In genomic region chr19:6339890-6340504, GRCm38 (mm10) we compare ENCODE assay signal across 8 mouse cellular contexts. TPM values are rescaled to one million over a fixed set of nuclear protein-coding genes. Genes with fewer than 3 reads are reported as not detected.
DNase-seq lines count a peak whose midpoint lies in the region; ATAC-seq and TF ChIP-seq lines count a peak whose summit lies in the region.

No protein-coding gene starts in this region.

- no peaks in the 10 kb centered on the region for H3K9me3 ChIP-seq in hindbrain, embryonic 13.5 days

- no peak for TF ChIP-seq CTCF in bone marrow macrophage, adult 2 months (IDR thresholded peaks at IDR 0.05; ENCODE audit: low read depth, low read length)
- TF ChIP-seq CTCF in liver, adult 2 months (IDR thresholded peaks at IDR 0.05; ENCODE audit: low read depth, low read length): peak; percentile 53

- ATAC-seq in hindbrain, embryonic 13.5 days (ENCODE audit: low FRiP score): no peak
- ATAC-seq in monocyte, adult 5-6 weeks (replicated peaks; ENCODE audit: insufficient number of reproducible peaks, low FRiP score, low TSS enrichment, poor library complexity, severe bottlenecking): peak; percentile 62

- WGBS in hindbrain, embryonic 13.5 days: 73% methylated on average over 15 of the region's 15 CpGs
- 78% methylated on average over 15 of the region's 15 CpGs for WGBS in liver, adult 2 months

- no peak for TF ChIP-seq POLR2A in bone marrow macrophage, adult 2 months (IDR thresholded peaks at IDR 0.05; ENCODE audit: borderline replicate concordance, low read depth, low read length)
- no peak for TF ChIP-seq POLR2A in liver, adult 2 months (IDR thresholded peaks at IDR 0.05; ENCODE audit: extremely low read depth, insufficient read depth, low read length)

- peaks cover 13% of the 10 kb centered on the region; the same call in 1 of the 2 replicates for H3K27me3 ChIP-seq in hindbrain, embryonic 13.5 days
- H3K27me3 ChIP-seq in liver, adult 2 months (ENCODE audit: control insufficient read depth, insufficient read depth, low read length): no peaks in the 10 kb centered on the region

- peak overlapping the region; percentile 34 for H3K27ac ChIP-seq in bone marrow macrophage, adult 2 months (ENCODE audit: insufficient read depth, low read depth, low read length)
- H3K27ac ChIP-seq in hindbrain, embryonic 13.5 days: no peak overlapping the region
- H3K27ac ChIP-seq in liver, adult 2 months (replicated peaks; ENCODE audit: insufficient read depth, low read depth, low read length): peak overlapping the region; percentile 67

- H3K9ac ChIP-seq in hindbrain, embryonic 13.5 days: no peak overlapping the region
- 0 out of 2 replicates have a peak overlapping the region, but pooled peaks have one; percentile 16 for H3K9ac ChIP-seq in liver, adult 2 months (ENCODE audit: low read depth, low read length)

- H3K4me3 ChIP-seq in bone marrow macrophage, adult 2 months (ENCODE audit: insufficient read depth, low read length): peak overlapping the region; percentile 56
- 0 out of 2 replicates have a peak overlapping the region, but pooled peaks have one; percentile 54 for H3K4me3 ChIP-seq in hindbrain, embryonic 13.5 days
- no peak overlapping the region; the same call in 1 of the 2 replicates for H3K4me3 ChIP-seq in liver, adult 2 months (ENCODE audit: insufficient read depth, low read depth, low read length)

- peaks cover 14% of the 10 kb centered on the region for H3K4me1 ChIP-seq in bone marrow macrophage, adult 2 months (ENCODE audit: control insufficient read depth, insufficient read depth, low read length)
- peaks cover 40% of the 10 kb centered on the region for H3K4me1 ChIP-seq in hindbrain, embryonic 13.5 days (replicated peaks)
- peaks cover 6% of the 10 kb centered on the region for H3K4me1 ChIP-seq in liver, adult 2 months (ENCODE audit: control insufficient read depth, insufficient read depth, low read length)

- H3K4me2 ChIP-seq in hindbrain, embryonic 13.5 days: peak overlapping the region; percentile 78

- peaks cover 3% of the 10 kb centered on the region; the same call in 1 of the 2 replicates for H3K79me2 ChIP-seq in liver, adult 2 months (ENCODE audit: control insufficient read depth, insufficient read depth, low read length)

- peak; percentile 51 to 71 for DNase-seq in adrenal gland, adult (ENCODE audit: inconsistent age in 2 of 2, low spot score in 1 of 2)
- no peak for DNase-seq in adrenal gland, postnatal 25 days
- no peak for DNase-seq in liver, adult 2 months (ENCODE audit: extremely low read depth, low read depth, low spot score)
- no peak for DNase-seq in right cerebral cortex, adult 18-20 months
- no peak for DNase-seq in embryo, embryonic 10.5 days (ENCODE audit: low spot score)

- H3K36me3 ChIP-seq in hindbrain, embryonic 13.5 days: peaks cover 67% of the 10 kb centered on the region
- peaks cover 4% of the 10 kb centered on the region; the same call in 1 of the 2 replicates for H3K36me3 ChIP-seq in liver, adult 2 months (ENCODE audit: control insufficient read depth, insufficient read depth, low read length)

RNA-seq across cellular contexts. Expression of gene Map4k2, which starts 0.9 kb away (rescaled TPM):
- 44.7 and 56.3 TPM in 2 replicates for total RNA-seq in adrenal gland, postnatal 25 days (2021)
- 57.4 and 58.5 TPM in 2 replicates for polyA plus RNA-seq in bone marrow macrophage, adult 2 months (2012; ENCODE audit: insufficient read depth, insufficient read length, missing spikeins)
- polyA plus RNA-seq in hindbrain, embryonic 13.5 days (2015; fragmentation: Nextera tagmentation; extraction: Ambion mirVana): 17.5 and 17.6 TPM in 2 replicates
- total RNA-seq in liver, adult 2 months (2014; rRNA removed): 12.8 and 17.1 TPM in 2 replicates
- polyA plus RNA-seq in liver, adult 2 months (2012; rRNA removed): 33.0 and 39.1 TPM in 2 replicates
- 119 to 200 TPM (median 169 TPM) in 3 replicates for total RNA-seq in monocyte, adult 5-6 weeks (2017)

RNA-seq across cellular contexts. Expression of gene Men1, which starts 5.2 kb away (rescaled TPM):
- 60.1 and 69.7 TPM in 2 replicates for total RNA-seq in adrenal gland, postnatal 25 days (2021)
- polyA plus RNA-seq in bone marrow macrophage, adult 2 months (2012; ENCODE audit: insufficient read depth, insufficient read length, missing spikeins): 28.1 and 29.1 TPM in 2 replicates
- 71.7 and 73.8 TPM in 2 replicates for polyA plus RNA-seq in hindbrain, embryonic 13.5 days (2015; fragmentation: Nextera tagmentation; extraction: Ambion mirVana)
- total RNA-seq in liver, adult 2 months (2014; rRNA removed): 9.3 and 10.1 TPM in 2 replicates
- polyA plus RNA-seq in liver, adult 2 months (2012; rRNA removed): 26.6 and 29.4 TPM in 2 replicates
- 14.1 to 22.5 TPM (median 17.8 TPM) in 3 replicates for total RNA-seq in monocyte, adult 5-6 weeks (2017)

RNA-seq across cellular contexts. Expression of gene Sf1, which starts 23.5 kb away (rescaled TPM):
- 211 and 245 TPM in 2 replicates for total RNA-seq in adrenal gland, postnatal 25 days (2021)
- 159 and 170 TPM in 2 replicates for polyA plus RNA-seq in bone marrow macrophage, adult 2 months (2012; ENCODE audit: insufficient read depth, insufficient read length, missing spikeins)
- polyA plus RNA-seq in hindbrain, embryonic 13.5 days (2015; fragmentation: Nextera tagmentation; extraction: Ambion mirVana): 103 and 107 TPM in 2 replicates
- total RNA-seq in liver, adult 2 months (2014; rRNA removed): 28.5 and 34.8 TPM in 2 replicates
- 45.7 and 62.8 TPM in 2 replicates for polyA plus RNA-seq in liver, adult 2 months (2012; rRNA removed)
- total RNA-seq in monocyte, adult 5-6 weeks (2017): 222 to 393 TPM (median 317 TPM) in 3 replicates

RNA-seq across cellular contexts. Expression of gene Cdc42bpg, which starts 33.7 kb away (rescaled TPM):
- 22.8 and 34.2 TPM in 2 replicates for total RNA-seq in adrenal gland, postnatal 25 days (2021)
- polyA plus RNA-seq in bone marrow macrophage, adult 2 months (2012; ENCODE audit: insufficient read depth, insufficient read length, missing spikeins): 6.9 and 7.0 TPM in 2 replicates
- 0.42 and 0.48 TPM in 2 replicates for polyA plus RNA-seq in hindbrain, embryonic 13.5 days (2015; fragmentation: Nextera tagmentation; extraction: Ambion mirVana)
- total RNA-seq in liver, adult 2 months (2014; rRNA removed): 3.1 and 4.6 TPM in 2 replicates
- polyA plus RNA-seq in liver, adult 2 months (2012; rRNA removed): 6.7 and 7.3 TPM in 2 replicates
- 1.9 to 4.3 TPM (median 2.2 TPM) in 3 replicates for total RNA-seq in monocyte, adult 5-6 weeks (2017)

RNA-seq across cellular contexts. Expression of gene Pygm, which starts 44.2 kb away (rescaled TPM):
- total RNA-seq in adrenal gland, postnatal 25 days (2021): 61.6 and 85.9 TPM in 2 replicates
- polyA plus RNA-seq in bone marrow macrophage, adult 2 months (2012; ENCODE audit: insufficient read depth, insufficient read length, missing spikeins): 0.97 and 2.1 TPM in 2 replicates
- 4.9 and 5.7 TPM in 2 replicates for polyA plus RNA-seq in hindbrain, embryonic 13.5 days (2015; fragmentation: Nextera tagmentation; extraction: Ambion mirVana)
- total RNA-seq in liver, adult 2 months (2014; rRNA removed): 0.94 and 1.6 TPM in 2 replicates
- polyA plus RNA-seq in liver, adult 2 months (2012; rRNA removed): 1.1 and 2.3 TPM in 2 replicates
- 4.5 to 17.7 TPM (median 7.7 TPM) in 3 replicates for total RNA-seq in monocyte, adult 5-6 weeks (2017)

Comparison
In these comparisons a context has a peak if more than half of its experiments do, and no peak if none do; other contexts are left out.
1. DNase-seq: peak in adrenal gland, adult (2 of 2); none in adrenal gland, postnatal 25 days (single experiment), liver, adult 2 months (single experiment), right cerebral cortex, adult 18-20 months (single experiment) and embryo, embryonic 10.5 days (single experiment).